Mouse (Mus musculus): ENCODE measurements around the gene Tigd4. TPM values are rescaled to one million over a fixed set of nuclear protein-coding genes. Genes with fewer than 3 reads are reported as not detected.
"Not testable (repeated sequence)": the region's sequence is repeated elsewhere in the genome, so short reads cannot be mapped to it uniquely, and the experiment has no call there.

Tigd4 gene
- 0.04 TPM in 1 of 2 replicates, not detected in the other for polyA plus RNA-seq (2012; rRNA removed)

GRCm38 (mm10) chr3:84593274-84593673, at the start of gene Tigd4:
Gene Tigd4, plus strand, starts transcription at chr3:84593574.
- TF ChIP-seq CTCF (IDR thresholded peaks at IDR 0.05; ENCODE audit: extremely low read depth, insufficient read length, insufficient replicate concordance, low read depth, low read length): no peak
- TF ChIP-seq POLR2A (IDR thresholded peaks at IDR 0.05; ENCODE audit: low read depth, low read length): no peak

DNA sequence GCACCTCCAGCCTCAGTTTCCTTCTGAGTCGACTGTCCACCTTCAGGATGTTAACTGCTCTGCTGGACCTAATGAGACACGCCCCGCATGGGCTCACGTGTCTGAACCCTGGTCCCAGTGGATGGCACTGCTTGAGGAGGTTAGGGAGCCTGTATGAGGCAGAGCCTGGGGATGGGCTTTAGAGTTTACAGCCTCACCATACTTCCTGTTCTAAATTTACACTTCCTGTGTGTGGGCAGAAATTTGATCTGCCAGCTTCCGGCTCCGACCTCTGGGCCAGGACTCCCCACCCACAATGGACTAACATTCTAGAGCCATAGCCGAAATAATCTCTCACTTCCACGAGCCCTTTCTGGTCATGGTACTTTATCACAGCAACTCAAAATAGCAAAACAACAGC, 46.2 kb upstream of the Tigd4 start:
- Histone ChIP-seq H3K27me3 (ENCODE audit: control insufficient read depth, insufficient read depth, low read length) (no peaks in the 10 kb centered on the region), H3K4me3 (ENCODE audit: low read depth, low read length) (no peak overlapping the region), H3K27ac (ENCODE audit: insufficient read depth, low read depth, low read length) (no peak overlapping the region), H3K36me3 (ENCODE audit: control insufficient read depth, insufficient read depth, low read length) (0 out of 2 replicates have a peak, but pooled peaks cover 5% of the 10 kb centered on the region), H3K4me1 (ENCODE audit: control insufficient read depth, insufficient read depth, insufficient read length, low read length) (no peaks in the 10 kb centered on the region)
- TF ChIP-seq POLR2A (IDR thresholded peaks at IDR 0.05; ENCODE audit: low read depth, low read length): no peak
- no peak for TF ChIP-seq CTCF (IDR thresholded peaks at IDR 0.05; ENCODE audit: extremely low read depth, insufficient read length, insufficient replicate concordance, low read depth, low read length)
- WGBS: 69% methylated on average over 8 of the region's 8 CpGs

More at GRCm38 (mm10) chr3:84593274-84593673, at the start of gene Tigd4:
- 93% methylated on average over 2 of the region's 2 CpGs for whole genome bisulfite sequencing
- no peaks in the 10 kb centered on the region for H3K36me3 ChIP-seq (ENCODE audit: control insufficient read depth, insufficient read depth, low read length)
- no peak within 1 kb of the TSS for H3K27ac ChIP-seq (ENCODE audit: insufficient read depth, low read depth, low read length)
- no peaks in the 10 kb centered on the region for H3K27me3 ChIP-seq (ENCODE audit: control insufficient read depth, insufficient read depth, low read length)
- H3K4me3 ChIP-seq (ENCODE audit: low read depth, low read length): 0 out of 2 replicates have a peak within 1 kb of the TSS, but pooled peaks have one; percentile 7
- H3K4me1 ChIP-seq (ENCODE audit: control insufficient read depth, insufficient read depth, insufficient read length, low read length): peaks cover 2% of the 10 kb centered on the region; the same call in 1 of the 2 replicates

GRCm38 (mm10) chr3:84555780-84556179, 37.6 kb upstream of the Tigd4 start:
- peaks cover 2% of the 10 kb centered on the region; the same call in 1 of the 2 replicates for H3K4me1 ChIP-seq (ENCODE audit: control insufficient read depth, insufficient read depth, insufficient read length, low read length)
- TF ChIP-seq POLR2A (IDR thresholded peaks at IDR 0.05; ENCODE audit: low read depth, low read length) (no peak), CTCF (IDR thresholded peaks at IDR 0.05; ENCODE audit: extremely low read depth, insufficient read length, insufficient replicate concordance, low read depth, low read length) (no peak)
- no peaks in the 10 kb centered on the region for H3K36me3 ChIP-seq (ENCODE audit: control insufficient read depth, insufficient read depth, low read length)
- H3K4me3 ChIP-seq (ENCODE audit: low read depth, low read length): no peak overlapping the region
- WGBS: 73% methylated on average over 3 of the region's 3 CpGs
- no peak overlapping the region for H3K27ac ChIP-seq (ENCODE audit: insufficient read depth, low read depth, low read length)
- no peaks in the 10 kb centered on the region for H3K27me3 ChIP-seq (ENCODE audit: control insufficient read depth, insufficient read depth, low read length)

DNA sequence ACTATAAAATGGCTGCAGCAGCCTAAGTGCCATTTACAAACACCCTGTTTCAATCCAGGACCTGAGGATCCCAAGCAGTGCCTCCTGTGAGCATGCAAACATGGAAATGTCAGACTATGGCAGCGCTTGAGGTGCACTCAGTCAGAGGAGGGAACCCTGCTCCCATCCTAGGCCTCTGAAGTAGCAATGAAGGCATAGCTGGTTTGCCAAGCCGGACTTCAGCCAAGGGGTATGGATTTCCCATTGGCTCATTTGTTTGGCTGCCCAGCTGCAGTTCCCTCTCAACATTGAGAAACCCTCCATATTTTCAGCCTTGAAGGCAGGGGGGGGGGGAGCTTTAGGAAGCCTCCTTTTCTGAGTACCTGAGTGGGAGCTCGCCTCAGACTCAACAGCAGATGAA, 35.1 kb upstream of the Tigd4 start:
- no peaks in the 10 kb centered on the region for H3K27me3 ChIP-seq (ENCODE audit: control insufficient read depth, insufficient read depth, low read length)
- TF ChIP-seq CTCF (IDR thresholded peaks at IDR 0.05; ENCODE audit: extremely low read depth, insufficient read length, insufficient replicate concordance, low read depth, low read length): no peak
- TF ChIP-seq POLR2A (IDR thresholded peaks at IDR 0.05; ENCODE audit: low read depth, low read length): no peak
- H3K27ac ChIP-seq (ENCODE audit: insufficient read depth, low read depth, low read length): no peak overlapping the region
- WGBS: 91% methylated on average over 3 of the region's 3 CpGs
- H3K36me3 ChIP-seq (ENCODE audit: control insufficient read depth, insufficient read depth, low read length): no peaks in the 10 kb centered on the region
- H3K4me1 ChIP-seq (ENCODE audit: control insufficient read depth, insufficient read depth, insufficient read length, low read length): peaks cover 2% of the 10 kb centered on the region; the same call in 1 of the 2 replicates
- no peak overlapping the region for H3K4me3 ChIP-seq (ENCODE audit: low read depth, low read length)

DNA sequence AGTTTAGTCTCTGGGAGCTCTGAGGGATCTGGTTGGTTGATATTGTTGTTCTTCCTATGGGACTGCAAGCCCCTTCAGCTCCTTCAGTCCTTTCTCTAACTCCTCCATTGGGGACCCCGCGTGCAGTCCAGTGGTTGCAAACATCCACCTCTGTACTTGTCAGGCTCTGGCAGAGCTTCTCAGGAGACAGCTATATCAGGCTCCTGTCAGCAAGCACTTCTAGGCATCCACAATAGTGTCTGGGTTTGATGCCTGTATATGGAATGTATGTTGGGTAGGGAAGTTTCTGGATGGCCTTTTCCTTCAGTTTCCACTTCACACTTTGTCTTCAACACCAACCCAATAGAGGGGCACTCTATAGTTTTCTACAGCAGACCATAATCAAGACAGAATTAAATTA, 30.5 kb upstream of the Tigd4 start:
- not testable (repeated sequence) for H3K4me3 ChIP-seq (ENCODE audit: low read depth, low read length)
- 96% methylated on average over 2 of the region's 2 CpGs for WGBS

DNA sequence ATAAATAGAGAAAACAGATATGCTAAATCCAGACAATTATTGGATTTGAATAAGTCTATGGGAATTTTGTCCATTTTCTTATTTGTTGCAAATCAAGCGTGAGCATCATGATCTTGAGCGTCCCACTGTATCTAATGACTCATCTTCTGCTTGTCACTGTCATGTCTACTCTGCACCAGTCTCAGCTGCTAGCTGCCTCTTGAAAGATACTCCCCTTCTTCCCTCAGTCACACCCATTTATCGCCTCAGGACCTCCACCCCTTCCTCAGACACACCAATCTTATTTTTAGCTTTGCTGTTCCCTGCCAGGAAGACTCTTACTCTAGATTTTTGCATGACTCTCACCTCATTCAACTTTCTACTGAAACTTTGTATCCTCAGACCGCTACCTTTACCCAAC, 30.0 kb upstream of the Tigd4 start:
- WGBS: 91% methylated on average over 4 of the region's 4 CpGs
- Histone ChIP-seq H3K27me3 (ENCODE audit: control insufficient read depth, insufficient read depth, low read length) (no peaks in the 10 kb centered on the region), H3K36me3 (ENCODE audit: control insufficient read depth, insufficient read depth, low read length) (no peaks in the 10 kb centered on the region), H3K4me3 (ENCODE audit: low read depth, low read length) (no peak overlapping the region), H3K27ac (ENCODE audit: insufficient read depth, low read depth, low read length) (no peak overlapping the region), H3K4me1 (ENCODE audit: control insufficient read depth, insufficient read depth, insufficient read length, low read length) (no peaks in the 10 kb centered on the region)
- TF ChIP-seq POLR2A (IDR thresholded peaks at IDR 0.05; ENCODE audit: low read depth, low read length): no peak
- TF ChIP-seq CTCF (IDR thresholded peaks at IDR 0.05; ENCODE audit: extremely low read depth, insufficient read length, insufficient replicate concordance, low read depth, low read length): no peak

More for the DNA sequence above, 30.5 kb upstream of the Tigd4 start:
- H3K27ac ChIP-seq (ENCODE audit: insufficient read depth, low read depth, low read length); H3K4me1 ChIP-seq (ENCODE audit: control insufficient read depth, insufficient read depth, insufficient read length, low read length); H3K36me3 ChIP-seq (ENCODE audit: control insufficient read depth, insufficient read depth, low read length); H3K27me3 ChIP-seq (ENCODE audit: control insufficient read depth, insufficient read depth, low read length): not testable (repeated sequence)

- WGBS: 90% methylated on average over 6 of the region's 6 CpGs
- Histone ChIP-seq H3K27ac (ENCODE audit: insufficient read depth, low read depth, low read length) (no peak overlapping the region), H3K4me1 (ENCODE audit: control insufficient read depth, insufficient read depth, insufficient read length, low read length) (peaks cover 5% of the 10 kb centered on the region; the same call in 1 of the 2 replicates), H3K36me3 (ENCODE audit: control insufficient read depth, insufficient read depth, low read length) (no peaks in the 10 kb centered on the region), H3K27me3 (ENCODE audit: control insufficient read depth, insufficient read depth, low read length) (no peaks in the 10 kb centered on the region), H3K4me3 (ENCODE audit: low read depth, low read length) (no peak overlapping the region)
- no peak for TF ChIP-seq CTCF (IDR thresholded peaks at IDR 0.05; ENCODE audit: extremely low read depth, insufficient read length, insufficient replicate concordance, low read depth, low read length)
- no peak for TF ChIP-seq POLR2A (IDR thresholded peaks at IDR 0.05; ENCODE audit: low read depth, low read length)
Observed at GRCm38 (mm10) chr3:84568540-84568939, 24.8 kb upstream of the Tigd4 start.

Measured in small intestine, adult 2 months (tissue).